Mouse (Mus musculus) c-Kit-positive CD71-positive TER-119-negative erythroid progenitor cells, embryonic 14.5 days (primary cell): Measurements from ENCODE around the gene G430095P16Rik.

Experiments
- DNase-seq: peaks from one replicate; pipeline ENCODE4 v3.0.0-alpha.2; 2013; ENCODE audit warnings: low read depth

The G430095P16Rik gene

GRCm38 (mm10) chr8:84723571-84723900, 729 bp downstream of the G430095P16Rik start:
- DNase-seq: no peak

GRCm38 (mm10) chr8:84724683-84725082, 1.9 kb downstream of the G430095P16Rik start:
- DNase-seq: no peak

GRCm38 (mm10) chr8:84725246-84725940, 2.6 kb downstream of the G430095P16Rik start:
- DNase-seq: no peak

- no peak for DNase-seq
Observed at GRCm38 (mm10) chr8:84725941-84726259, 3.1 kb downstream of the G430095P16Rik start.

- DNase-seq: no peak
Observed at GRCm38 (mm10) chr8:84728474-84728873, 5.7 kb downstream of the G430095P16Rik start.

GRCm38 (mm10) chr8:84729921-84730362, 7.1 kb downstream of the G430095P16Rik start:
- no peak for DNase-seq

GRCm38 (mm10) chr8:84730541-84731370, 7.9 kb downstream of the G430095P16Rik start:
- DNase-seq: peak; percentile 84

- DNase-seq: no peak
Observed at GRCm38 (mm10) chr8:84731371-84732177, 8.8 kb downstream of the G430095P16Rik start.

- no peak for DNase-seq
Observed at GRCm38 (mm10) chr8:84732545-84732944, 9.7 kb downstream of the G430095P16Rik start.

GRCm38 (mm10) chr8:84732996-84733395, 10.2 kb downstream of the G430095P16Rik start:
- no peak for DNase-seq

GRCm38 (mm10) chr8:84733959-84734358, 11.2 kb downstream of the G430095P16Rik start:
- no peak for DNase-seq

- DNase-seq: no peak
Observed at GRCm38 (mm10) chr8:84734680-84735079, 11.9 kb downstream of the G430095P16Rik start.

GRCm38 (mm10) chr8:84735597-84735996, 12.8 kb downstream of the G430095P16Rik start:
- DNase-seq: no peak

GRCm38 (mm10) chr8:84736521-84736920, 13.7 kb downstream of the G430095P16Rik start:
- DNase-seq: no peak

- peak; percentile 72 for DNase-seq
Observed at GRCm38 (mm10) chr8:84737608-84738007, 14.8 kb downstream of the G430095P16Rik start.

GRCm38 (mm10) chr8:84738266-84738665, 15.5 kb downstream of the G430095P16Rik start:
- DNase-seq: no peak

GRCm38 (mm10) chr8:84738715-84739400, 16.1 kb downstream of the G430095P16Rik start:
- DNase-seq: no peak

GRCm38 (mm10) chr8:84739401-84739742, 16.6 kb downstream of the G430095P16Rik start:
- no peak for DNase-seq

- DNase-seq: no peak
Observed at GRCm38 (mm10) chr8:84740895-84741843, 18.4 kb downstream of the G430095P16Rik start.

GRCm38 (mm10) chr8:84742171-84743053, 19.6 kb downstream of the G430095P16Rik start:
- no peak for DNase-seq
